Mouse (Mus musculus) heart, embryonic 16.5 days (tissue): ENCODE measurements around the gene Myo6. TPM values are rescaled to one million over a fixed set of nuclear protein-coding genes. Genes with fewer than 3 reads are reported as not detected.
A peak's percentile ranks its signal among the peaks of the same experiment; 100 is the strongest.

Source experiments
- ATAC-seq: fragments of 200-750 bp; cut with Nextera tagmentation; replicated peaks from 2 replicates; pipeline ENCODE4 v1.8.0; 2017; ENCODE audit warnings: moderate number of reproducible peaks; ENCODE audit not compliant: insufficient read depth, low FRiP score; ENCODE audit errors: extremely low read depth
- H3K27ac ChIP-seq: fragments of 300-500 bp; sonication (generic); 2 replicates; pipeline ENCODE4 v1.5.1; 2014; ENCODE audit warnings: mild to moderate bottlenecking, low read length, control low read depth, moderate library complexity
- H3K27me3 ChIP-seq: fragments of 300-500 bp; sonication (generic); 2 replicates; pipeline ENCODE4 v1.6.1; 2014; ENCODE audit warnings: low read length, mixed read lengths; ENCODE audit not compliant: control insufficient read depth, insufficient read depth
- H3K36me3 ChIP-seq: fragments of 300-500 bp; sonication (generic); 2 replicates; pipeline ENCODE4 v1.6.1; 2014; ENCODE audit not compliant: control insufficient read depth, insufficient read depth
- H3K4me1 ChIP-seq: fragments of 300-500 bp; sonication (generic); 2 replicates; pipeline ENCODE4 v1.6.1; 2014; ENCODE audit warnings: low read length, mixed read lengths; ENCODE audit not compliant: control insufficient read depth, insufficient read depth
- H3K4me2 ChIP-seq: fragments of 300-500 bp; sonication (generic); 2 replicates; pipeline ENCODE4 v1.6.1; 2014; ENCODE audit warnings: low read depth, mild to moderate bottlenecking, control low read depth, low read length
- H3K4me3 ChIP-seq: fragments of 300-500 bp; sonication (generic); 2 replicates; pipeline ENCODE4 v1.5.1; 2014; ENCODE audit warnings: mild to moderate bottlenecking, control low read depth, low read length
- H3K9ac ChIP-seq: fragments of 300-500 bp; sonication (generic); 2 replicates; pipeline ENCODE4 v1.6.1; 2014; ENCODE audit warnings: low read length, control low read depth
- H3K9me3 ChIP-seq: fragments of 300-500 bp; sonication (generic); replicated peaks from 2 replicates; pipeline ENCODE4 v1.6.1; 2016; ENCODE audit warnings: low read length; ENCODE audit not compliant: control insufficient read depth
- WGBS: fragments of 180-500 bp; shearing (Covaris S2); extraction: QIAGEN DNeasy Blood & Tissue Kit; methylation state at CpG from one replicate; pipeline ENCODE4 v1.1.7; 2014; 5-methylcytosine and 5-hydroxymethylcytosine counted together
- polyA plus RNA-seq: library from polyadenylated mRNA; unstranded; fragments of >200 nt; fragmentation: Nextera tagmentation; extraction: Ambion mirVana; gene quantifications from 2 replicates; pipeline ENCODE4 v1.2.1, GENCODE M21; 2015

The Myo6 gene
- polyA plus RNA-seq, 1 experiment from 2014 or later, result 10.0 TPM

- WGBS, result 89% methylated on average over 1 of the region's 1 CpGs
- no peak for ATAC-seq
- no peaks in the 10 kb centered on the region for H3K27me3 ChIP-seq
- H3K9me3 ChIP-seq, result no peaks in the 10 kb centered on the region
- H3K4me2 ChIP-seq, result no peak overlapping the region
- H3K27ac ChIP-seq, result no peak overlapping the region
- H3K36me3 ChIP-seq, result no peaks in the 10 kb centered on the region
- H3K9ac ChIP-seq, result no peak overlapping the region
- no peak overlapping the region for H3K4me3 ChIP-seq
- H3K4me1 ChIP-seq, result no peaks in the 10 kb centered on the region
Observed at GRCm38 (mm10) chr9:80340927-80341326, 176.1 kb downstream of the Myo6 start.

- Histone ChIP-seq H3K4me1 (no peaks in the 10 kb centered on the region), H3K4me2 (no peak overlapping the region), H3K9me3 (no peaks in the 10 kb centered on the region), H3K9ac (no peak overlapping the region), H3K27me3 (no peaks in the 10 kb centered on the region), H3K36me3 (no peaks in the 10 kb centered on the region), H3K4me3 (no peak overlapping the region), H3K27ac (no peak overlapping the region)
- no peak for ATAC-seq
- WGBS, result 95% methylated on average over 16 of the region's 16 CpGs
Observed at GRCm38 (mm10) chr9:80341756-80342155, 176.9 kb downstream of the Myo6 start.

- Histone ChIP-seq H3K27me3 (no peaks in the 10 kb centered on the region), H3K9ac (no peak overlapping the region), H3K4me1 (no peaks in the 10 kb centered on the region), H3K9me3 (no peaks in the 10 kb centered on the region), H3K36me3 (no peaks in the 10 kb centered on the region), H3K4me3 (no peak overlapping the region), H3K27ac (no peak overlapping the region), H3K4me2 (no peak overlapping the region)
- 84% methylated on average over 6 of the region's 6 CpGs for WGBS
- no peak for ATAC-seq
Observed at GRCm38 (mm10) chr9:80342520-80342919, 177.7 kb downstream of the Myo6 start.

GRCm38 (mm10) chr9:80344451-80345000 lies 179.7 kb downstream of the Myo6 start:
- Histone ChIP-seq H3K4me2 (no peak overlapping the region), H3K27ac (no peak overlapping the region), H3K9ac (no peak overlapping the region), H3K36me3 (no peaks in the 10 kb centered on the region), H3K4me3 (no peak overlapping the region), H3K4me1 (no peaks in the 10 kb centered on the region), H3K27me3 (no peaks in the 10 kb centered on the region), H3K9me3 (no peaks in the 10 kb centered on the region)
- no peak for ATAC-seq
- 89% methylated on average over 6 of the region's 6 CpGs for WGBS

GRCm38 (mm10) chr9:80351295-80351677 lies 186.5 kb downstream of the Myo6 start:
- peak overlapping the region; percentile 38; the same call in 1 of the 2 replicates for H3K4me2 ChIP-seq
- H3K9me3 ChIP-seq, result no peaks in the 10 kb centered on the region
- no peaks in the 10 kb centered on the region for H3K4me1 ChIP-seq
- no peaks in the 10 kb centered on the region for H3K27me3 ChIP-seq
- no peak overlapping the region for H3K9ac ChIP-seq
- H3K27ac ChIP-seq, result no peak overlapping the region
- H3K4me3 ChIP-seq, result 0 out of 2 replicates have a peak overlapping the region, but pooled peaks have one; percentile 12
- no peaks in the 10 kb centered on the region for H3K36me3 ChIP-seq
- no peak for ATAC-seq
- 70% methylated on average over 7 of the region's 7 CpGs for WGBS

GRCm38 (mm10) chr9:80351678-80352331 lies 187.0 kb downstream of the Myo6 start:
- no peak for ATAC-seq
- H3K4me2 ChIP-seq, result peak overlapping the region; percentile 38; the same call in 1 of the 2 replicates
- H3K4me1 ChIP-seq, result no peaks in the 10 kb centered on the region
- 50% methylated on average over 20 of the region's 20 CpGs for WGBS
- 0 out of 2 replicates have a peak overlapping the region, but pooled peaks have one; percentile 12 for H3K4me3 ChIP-seq
- no peak overlapping the region for H3K9ac ChIP-seq
- H3K27me3 ChIP-seq, result no peaks in the 10 kb centered on the region
- no peaks in the 10 kb centered on the region for H3K36me3 ChIP-seq
- no peaks in the 10 kb centered on the region for H3K9me3 ChIP-seq
- H3K27ac ChIP-seq, result no peak overlapping the region

- Histone ChIP-seq H3K36me3 (no peaks in the 10 kb centered on the region), H3K27me3 (no peaks in the 10 kb centered on the region), H3K4me1 (no peaks in the 10 kb centered on the region), H3K9me3 (no peaks in the 10 kb centered on the region), H3K4me3 (no peak overlapping the region), H3K4me2 (no peak overlapping the region), H3K9ac (no peak overlapping the region), H3K27ac (no peak overlapping the region)
- ATAC-seq, result no peak
Observed at GRCm38 (mm10) chr9:80360063-80360462, 195.2 kb downstream of the Myo6 start.

Other genes with a start within 250 kb of the Myo6 start
- gene Filip1, start 152.2 kb upstream of the Myo6 start, polyA plus RNA-seq, result 32.1 and 37.9 TPM in 2 replicates
- 30.4 and 32.0 TPM in 2 replicates for gene Senp6, start 98.1 kb upstream of the Myo6 start, polyA plus RNA-seq